Mouse (Mus musculus) layer of hippocampus, adult 9-10 months (tissue): ENCODE data around the gene Ubtd2.

ENCODE experiments used
- DNase-seq: peaks from one replicate; pipeline ENCODE4 v3.0.0; 2022; ENCODE audit warnings: low spot score

Gene Ubtd2

GRCm38 (mm10) chr11:32547391-32547947 lies 92.3 kb downstream of the Ubtd2 start:
- no peak for DNase-seq

GRCm38 (mm10) chr11:32548240-32548639 lies 93.1 kb downstream of the Ubtd2 start:
- no peak for DNase-seq

- DNase-seq, result no peak
These were observed 94.1 kb downstream of the Ubtd2 start for GRCm38 (mm10) chr11:32549236-32549635.

GRCm38 (mm10) chr11:32550102-32550501 lies 94.9 kb downstream of the Ubtd2 start:
- no peak for DNase-seq

- no peak for DNase-seq
These were observed 95.9 kb downstream of the Ubtd2 start for GRCm38 (mm10) chr11:32551056-32551455.

GRCm38 (mm10) chr11:32551579-32552297 lies 96.6 kb downstream of the Ubtd2 start:
- DNase-seq, result no peak

- no peak for DNase-seq
These were observed 97.4 kb downstream of the Ubtd2 start for GRCm38 (mm10) chr11:32552401-32553090.

DNA sequence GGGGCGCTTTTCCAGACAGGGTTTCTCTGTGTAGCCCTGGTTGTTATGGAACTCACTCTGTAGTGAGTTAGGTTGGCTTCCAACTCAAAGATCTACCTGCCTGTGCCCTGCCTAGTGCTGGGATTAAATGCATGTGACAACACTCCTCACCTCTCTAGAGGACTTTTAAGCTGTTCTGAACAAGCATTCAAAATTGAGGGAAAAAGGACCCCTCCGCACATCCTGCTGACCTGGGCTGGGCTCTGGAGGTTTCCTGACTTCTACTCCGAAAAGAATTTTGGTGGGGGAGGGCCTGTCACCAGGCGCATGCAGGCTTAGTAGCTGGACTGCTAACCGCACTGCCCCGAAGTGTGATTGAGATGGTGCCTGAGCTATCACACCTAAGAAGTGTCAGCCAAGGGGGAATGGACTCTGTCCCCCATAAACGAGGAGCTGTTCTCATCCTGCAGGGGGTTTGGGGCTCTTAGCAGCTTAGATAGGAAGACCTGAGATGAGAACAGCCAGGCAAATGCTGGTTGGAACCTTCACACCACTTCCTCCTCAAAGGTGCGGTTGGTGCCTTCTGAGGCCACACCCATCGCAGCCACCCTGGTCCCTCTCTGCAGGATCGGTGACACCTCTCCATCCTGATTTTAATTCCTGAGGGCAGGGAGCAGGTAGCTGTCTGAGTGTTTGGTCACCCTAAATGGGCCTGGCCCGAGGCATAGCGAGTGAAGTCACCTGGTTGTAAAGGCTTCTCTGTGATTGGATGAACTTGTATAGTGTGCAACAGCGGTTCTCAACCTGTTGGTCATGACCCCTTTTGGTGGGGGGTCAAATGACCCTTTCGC lies 98.4 kb downstream of the Ubtd2 start:
- no peak for DNase-seq

DNA sequence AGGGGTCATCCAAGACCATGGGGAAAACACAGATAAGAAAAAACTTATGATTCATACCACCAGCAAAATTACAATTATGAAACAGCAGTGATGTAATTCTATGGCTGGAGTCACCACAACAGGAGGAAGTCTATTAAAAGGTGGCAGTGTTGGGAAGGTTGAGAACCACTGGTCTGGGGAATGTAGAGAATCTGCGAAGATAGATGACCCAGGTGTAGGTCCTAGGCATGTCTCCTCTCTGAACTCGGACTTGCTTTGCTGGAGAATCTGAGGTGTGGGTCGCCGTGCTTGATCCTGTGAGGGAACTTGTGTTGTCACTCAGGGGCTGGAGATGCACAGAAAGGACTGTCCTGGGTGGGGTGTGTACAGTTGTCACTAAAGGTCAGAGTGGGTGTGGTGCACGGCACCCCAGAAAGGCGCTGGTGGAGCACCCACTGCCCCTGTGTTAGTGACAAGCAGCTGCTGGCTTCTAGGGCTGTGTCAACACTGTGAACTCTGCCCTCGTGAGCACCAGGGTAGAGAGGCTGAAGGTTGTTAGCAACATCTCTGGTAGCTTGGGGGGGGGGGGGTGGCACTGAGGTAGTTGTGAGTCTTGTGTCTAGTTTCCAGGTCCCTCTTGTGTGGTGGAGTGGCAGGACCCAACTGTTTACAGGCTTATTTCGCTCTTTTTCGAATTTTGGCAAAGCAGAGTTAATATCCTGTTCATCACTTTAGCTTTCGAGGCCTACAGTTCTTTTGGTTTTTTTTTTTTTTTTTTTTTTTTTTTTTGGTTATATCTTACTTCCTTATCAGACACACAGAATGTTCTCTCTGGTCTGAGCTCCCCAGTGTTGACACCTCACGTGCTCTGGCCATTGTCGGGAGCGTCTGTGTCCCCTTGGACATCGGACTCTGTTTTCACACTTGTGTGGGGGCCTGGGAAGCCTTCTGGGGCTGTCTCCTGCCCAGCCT lies 99.2 kb downstream of the Ubtd2 start:
- no peak for DNase-seq

DNA sequence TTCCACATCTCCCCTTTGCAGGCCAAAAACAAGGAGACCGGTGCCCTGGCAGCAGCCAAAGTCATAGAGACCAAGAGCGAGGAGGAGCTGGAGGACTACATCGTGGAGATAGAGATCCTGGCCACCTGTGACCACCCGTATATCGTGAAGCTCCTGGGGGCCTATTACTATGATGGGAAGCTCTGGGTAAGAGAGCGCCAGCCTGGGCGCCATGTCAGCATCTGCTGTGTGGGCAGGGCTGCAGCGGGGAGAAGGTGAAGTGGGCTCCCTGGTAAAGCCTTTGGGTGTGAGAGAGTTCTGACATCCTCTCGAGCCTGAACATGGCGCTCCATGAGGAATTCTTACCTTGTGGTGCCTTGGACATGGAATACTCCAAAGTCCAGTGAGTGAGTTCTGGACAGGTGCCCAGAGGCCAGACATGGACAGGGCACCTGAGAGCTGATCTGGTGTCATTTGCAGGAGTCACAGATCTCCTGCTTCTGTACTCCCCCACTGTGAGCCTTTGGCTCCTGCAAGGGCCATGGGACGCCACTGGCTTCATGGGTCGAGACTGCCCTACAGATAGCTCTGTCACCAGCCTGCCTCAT lies 100.0 kb downstream of the Ubtd2 start:
- no peak for DNase-seq

- no peak for DNase-seq
These were observed 101.3 kb downstream of the Ubtd2 start for GRCm38 (mm10) chr11:32556333-32556990.

- DNase-seq, result no peak
These were observed 102.9 kb downstream of the Ubtd2 start for GRCm38 (mm10) chr11:32558026-32558425.

- no peak for DNase-seq
These were observed 103.5 kb downstream of the Ubtd2 start for GRCm38 (mm10) chr11:32558677-32559076.

- DNase-seq, result no peak
These were observed 105.0 kb downstream of the Ubtd2 start for GRCm38 (mm10) chr11:32560015-32560770.

DNA sequence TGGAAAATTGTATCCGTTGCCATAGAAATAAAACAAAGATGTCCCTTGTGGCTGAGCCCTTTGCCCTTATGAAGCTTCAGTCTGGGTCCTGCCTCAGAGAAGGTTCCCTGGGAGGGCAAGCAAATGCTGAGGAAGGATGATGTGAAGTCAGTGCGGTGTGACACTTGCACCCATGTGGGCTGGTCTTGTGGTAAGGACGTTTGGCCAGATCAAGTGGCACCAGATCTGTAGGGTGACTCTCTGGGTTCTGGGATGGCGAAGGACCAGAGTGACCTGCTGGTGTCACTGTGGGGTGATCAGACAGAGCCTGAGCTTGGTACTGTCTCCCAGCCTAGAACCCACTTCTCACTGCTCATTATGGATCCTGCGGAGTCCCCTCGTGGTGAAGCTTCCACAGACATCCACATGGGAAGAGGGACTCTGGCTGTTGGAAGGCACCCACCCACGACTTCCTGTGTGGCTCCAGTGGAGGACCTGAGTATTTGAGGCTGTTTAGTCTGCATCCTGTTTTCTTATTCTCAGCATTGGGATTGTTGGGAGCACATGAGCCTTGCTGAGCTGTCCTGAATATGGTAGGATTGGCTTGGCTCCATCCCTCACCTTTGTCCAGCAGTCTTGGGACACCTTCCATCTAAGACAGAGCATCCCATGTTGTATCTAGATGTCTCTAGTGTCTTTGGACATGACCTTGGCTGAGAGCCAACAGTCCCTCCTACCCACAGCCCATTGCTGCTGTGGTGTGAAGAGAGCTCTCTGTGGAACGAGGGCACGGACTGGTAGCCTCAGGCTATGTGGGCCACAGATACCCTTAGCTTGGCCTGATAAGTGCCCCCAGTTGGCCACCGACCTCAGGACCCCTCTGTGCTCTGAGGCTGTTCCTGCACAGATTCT lies 106.5 kb downstream of the Ubtd2 start:
- no peak for DNase-seq

GRCm38 (mm10) chr11:32562706-32563105 lies 107.5 kb downstream of the Ubtd2 start:
- no peak for DNase-seq

DNA sequence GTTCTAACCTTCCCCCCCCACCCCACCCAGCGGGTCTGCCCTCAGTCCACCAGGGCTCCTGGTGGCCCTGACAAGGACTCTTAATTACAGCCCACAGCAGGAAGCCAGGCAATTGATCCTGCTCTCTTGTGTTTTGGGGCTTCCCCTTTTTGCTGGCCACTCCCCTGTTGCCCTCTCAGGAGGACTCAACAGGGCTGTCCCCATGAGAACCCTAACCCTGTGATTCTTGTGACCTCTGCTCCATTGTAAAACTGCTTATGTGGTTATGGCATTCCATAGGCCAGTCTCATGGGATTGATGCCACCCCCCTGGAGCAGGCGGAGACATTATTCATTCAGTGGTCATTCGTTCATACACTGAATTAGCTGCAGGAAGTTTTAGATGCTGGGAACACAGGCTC lies 108.5 kb downstream of the Ubtd2 start:
- no peak for DNase-seq

- no peak for DNase-seq
These were observed 109.5 kb downstream of the Ubtd2 start for GRCm38 (mm10) chr11:32564629-32565028.

DNA sequence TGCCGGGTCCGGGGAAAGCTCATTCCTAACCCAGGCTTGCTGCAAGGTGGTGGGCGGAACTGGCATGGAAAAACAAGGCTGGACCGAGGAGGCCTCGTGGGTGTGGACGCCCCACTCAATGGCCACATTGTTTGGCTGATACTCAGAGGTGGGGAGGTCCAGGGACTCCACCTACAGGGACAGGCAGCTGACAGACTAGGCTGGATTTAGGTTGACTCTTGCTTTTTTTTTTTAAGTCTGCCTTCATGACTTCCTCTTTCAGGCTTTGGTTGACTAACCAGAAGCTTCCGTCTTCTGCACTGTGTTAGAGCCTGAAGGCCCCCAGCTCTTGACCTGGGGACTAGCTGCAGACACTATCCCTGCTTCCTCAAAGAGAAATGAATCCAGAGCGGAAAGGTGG lies 109.9 kb downstream of the Ubtd2 start:
- DNase-seq, result no peak
